Mouse (Mus musculus) intestine, embryonic 15.5 days (tissue): ENCODE data around the gene Poc1a. TPM values are rescaled to one million over a fixed set of nuclear protein-coding genes. Genes with fewer than 3 reads are reported as not detected.
A peak's percentile ranks its signal among the peaks of the same experiment; 100 is the strongest.

Source experiments
- ATAC-seq: fragments of 200-750 bp; cut with Nextera tagmentation; 2 replicates; pipeline ENCODE4 v1.8.0; 2017; ENCODE audit warnings: moderate TSS enrichment, moderate library complexity
- H3K27ac ChIP-seq: fragments of 300-500 bp; sonication (generic); 2 replicates; pipeline ENCODE4 v1.5.1; 2015; ENCODE audit warnings: mild to moderate bottlenecking, inconsistent platforms
- H3K27me3 ChIP-seq: fragments of 300-500 bp; sonication (generic); replicated peaks from 2 replicates; pipeline ENCODE4 v1.6.1; 2015; ENCODE audit warnings: inconsistent platforms
- H3K36me3 ChIP-seq: fragments of 300-500 bp; sonication (generic); 2 replicates; pipeline ENCODE4 v1.6.1; 2015; ENCODE audit warnings: inconsistent platforms
- H3K4me1 ChIP-seq: fragments of 300-500 bp; sonication (generic); replicated peaks from 2 replicates; pipeline ENCODE4 v1.6.1; 2015; ENCODE audit warnings: inconsistent platforms
- H3K4me2 ChIP-seq: fragments of 300-500 bp; sonication (generic); replicated peaks from 2 replicates; pipeline ENCODE4 v1.6.1; 2015; ENCODE audit warnings: mild to moderate bottlenecking, inconsistent platforms
- H3K4me3 ChIP-seq: fragments of 300-500 bp; sonication (generic); replicated peaks from 2 replicates; pipeline ENCODE4 v1.5.1; 2015; ENCODE audit warnings: inconsistent platforms
- H3K9ac ChIP-seq: fragments of 300-500 bp; sonication (generic); 2 replicates; pipeline ENCODE4 v1.6.1; 2015; ENCODE audit warnings: inconsistent platforms
- H3K9me3 ChIP-seq: fragments of 300-500 bp; sonication (generic); 2 replicates; pipeline ENCODE4 v1.6.1; 2016; ENCODE audit warnings: inconsistent platforms
- WGBS: fragments of 180-500 bp; shearing (Covaris S2); methylation state at CpG from one replicate; pipeline ENCODE4 v1.1.7; 2015; 5-methylcytosine and 5-hydroxymethylcytosine counted together
- polyA plus RNA-seq: library from polyadenylated mRNA; unstranded; fragments of >200 nt; fragmentation: Nextera tagmentation; extraction: Ambion mirVana; gene quantifications from 2 replicates; pipeline ENCODE4 v1.2.1, GENCODE M21; 2015

Gene Poc1a
- polyA plus RNA-seq, 1 experiment from 2014 or later, result 25.9 TPM

DNA sequence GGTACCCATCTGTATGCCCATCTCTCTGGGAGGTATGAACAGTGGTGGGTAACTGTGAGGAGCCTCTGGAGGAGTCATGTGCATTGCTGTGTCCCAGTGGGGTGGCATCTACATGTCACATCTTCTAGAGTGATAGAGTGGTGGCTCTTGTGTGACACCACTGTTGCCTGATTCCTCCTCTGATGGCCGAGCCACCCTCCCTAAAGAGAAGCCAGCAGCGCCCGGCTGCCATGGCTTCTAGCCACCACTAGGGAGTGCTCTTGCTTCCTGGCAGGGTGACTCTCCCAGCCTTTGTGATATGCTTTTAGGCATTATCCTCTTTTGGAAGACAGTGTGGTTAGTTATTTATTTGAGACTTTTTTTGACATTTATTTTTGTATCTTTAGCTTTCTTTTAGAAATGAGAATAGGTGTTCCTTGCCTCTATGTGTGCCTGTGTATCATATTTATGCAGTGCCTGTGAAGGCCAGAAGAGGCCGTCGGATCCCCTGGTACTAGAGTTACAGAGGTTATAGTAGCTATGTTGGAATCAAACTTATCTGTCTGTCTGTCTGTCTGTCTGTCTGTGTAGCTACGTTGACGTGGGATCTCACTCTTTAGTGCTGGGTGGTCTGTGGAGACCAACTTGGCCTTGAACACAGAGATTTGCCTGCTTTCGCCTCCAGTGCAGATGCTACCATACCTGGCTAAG is 25.9 kb downstream of the Poc1a start:
- Histone ChIP-seq H3K9me3 (no peaks in the 10 kb centered on the region), H3K4me1 (peaks cover 8% of the 10 kb centered on the region; the same call in 1 of the 2 replicates), H3K9ac (no peak overlapping the region), H3K4me2 (no peak overlapping the region), H3K27ac (no peak overlapping the region), H3K27me3 (no peaks in the 10 kb centered on the region), H3K4me3 (no peak overlapping the region), H3K36me3 (no peaks in the 10 kb centered on the region)
- ATAC-seq, result peak; percentile 48
- 53% methylated on average over 8 of the region's 8 CpGs for WGBS

DNA sequence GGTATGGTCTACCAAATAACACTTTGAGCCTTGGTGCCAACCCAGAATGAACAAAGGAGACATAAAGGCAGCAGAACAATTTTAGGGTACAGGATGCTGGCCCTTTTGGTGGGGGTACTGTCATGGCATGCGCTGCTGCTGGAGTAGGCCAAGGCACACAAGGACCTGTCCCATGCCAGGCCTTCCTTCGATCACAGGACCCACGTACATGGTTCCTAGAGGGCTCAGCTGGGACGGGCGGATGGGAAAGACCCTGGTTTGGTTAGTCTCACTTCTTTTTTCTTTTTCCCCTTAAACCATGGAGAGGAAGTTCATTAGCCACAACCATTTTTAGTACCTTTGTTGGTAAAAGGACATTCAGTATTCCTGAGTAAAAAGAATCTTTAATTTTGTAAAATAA is 27.3 kb downstream of the Poc1a start:
- WGBS, result 87% methylated on average over 5 of the region's 5 CpGs
- H3K4me3 ChIP-seq, result no peak overlapping the region
- no peaks in the 10 kb centered on the region for H3K27me3 ChIP-seq
- no peak for ATAC-seq
- H3K4me2 ChIP-seq, result no peak overlapping the region
- H3K36me3 ChIP-seq, result no peaks in the 10 kb centered on the region
- peaks cover 8% of the 10 kb centered on the region; the same call in 1 of the 2 replicates for H3K4me1 ChIP-seq
- H3K27ac ChIP-seq, result no peak overlapping the region
- no peaks in the 10 kb centered on the region for H3K9me3 ChIP-seq
- no peak overlapping the region for H3K9ac ChIP-seq

DNA sequence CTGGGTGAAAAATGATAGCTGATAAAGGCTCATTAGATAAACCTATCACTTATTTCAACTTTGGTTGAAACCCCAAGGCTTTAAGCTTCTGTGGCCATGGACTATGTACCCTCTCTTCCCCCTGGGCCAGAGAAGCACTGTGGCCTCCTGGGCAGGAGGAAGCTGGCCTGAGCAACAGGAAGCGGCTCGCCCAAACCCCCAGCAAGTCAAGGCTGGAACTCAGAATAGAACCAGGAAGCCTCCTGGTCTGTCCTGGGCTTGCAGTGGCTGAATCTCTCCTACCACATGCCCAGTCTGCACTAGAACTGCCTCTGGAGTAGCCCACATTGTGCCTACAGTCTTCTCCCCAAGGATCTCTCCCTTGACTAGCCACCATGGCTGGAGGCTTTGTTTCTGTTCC is 27.7 kb downstream of the Poc1a start:
- Histone ChIP-seq H3K4me2 (no peak overlapping the region), H3K27ac (peak overlapping the region; percentile 7; the same call in 1 of the 2 replicates), H3K4me1 (peaks cover 8% of the 10 kb centered on the region; the same call in 1 of the 2 replicates), H3K9me3 (no peaks in the 10 kb centered on the region), H3K9ac (no peak overlapping the region), H3K36me3 (no peaks in the 10 kb centered on the region), H3K27me3 (no peaks in the 10 kb centered on the region), H3K4me3 (no peak overlapping the region)
- 89% methylated on average over 2 of the region's 2 CpGs for WGBS
- ATAC-seq, result no peak

DNA sequence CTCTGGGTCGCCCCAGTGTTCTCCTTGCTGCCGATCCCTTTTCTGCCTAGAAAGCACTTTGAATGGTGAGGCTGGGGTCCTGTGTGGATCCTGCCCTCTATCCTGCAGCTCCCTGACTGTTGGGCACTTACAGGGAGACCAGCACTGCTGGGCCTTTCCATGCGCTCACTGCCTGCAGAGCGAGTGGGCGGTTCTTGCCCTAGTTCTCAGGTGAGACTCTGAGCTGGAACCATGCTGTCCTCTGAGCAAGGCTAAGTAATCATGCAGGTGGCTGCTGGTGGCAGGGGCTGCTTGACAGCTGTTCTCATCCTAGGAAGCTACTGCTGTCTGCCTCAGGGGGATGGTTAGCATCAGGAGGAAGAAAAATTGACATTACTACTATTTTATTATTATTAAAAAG is 28.1 kb downstream of the Poc1a start:
- H3K4me3 ChIP-seq, result no peak overlapping the region
- no peaks in the 10 kb centered on the region for H3K9me3 ChIP-seq
- H3K36me3 ChIP-seq, result no peaks in the 10 kb centered on the region
- no peaks in the 10 kb centered on the region for H3K27me3 ChIP-seq
- ATAC-seq, result no peak
- WGBS, result 89% methylated on average over 5 of the region's 5 CpGs
- peaks cover 8% of the 10 kb centered on the region; the same call in 1 of the 2 replicates for H3K4me1 ChIP-seq
- H3K4me2 ChIP-seq, result no peak overlapping the region
- peak overlapping the region; percentile 7; the same call in 1 of the 2 replicates for H3K27ac ChIP-seq
- no peak overlapping the region for H3K9ac ChIP-seq

DNA sequence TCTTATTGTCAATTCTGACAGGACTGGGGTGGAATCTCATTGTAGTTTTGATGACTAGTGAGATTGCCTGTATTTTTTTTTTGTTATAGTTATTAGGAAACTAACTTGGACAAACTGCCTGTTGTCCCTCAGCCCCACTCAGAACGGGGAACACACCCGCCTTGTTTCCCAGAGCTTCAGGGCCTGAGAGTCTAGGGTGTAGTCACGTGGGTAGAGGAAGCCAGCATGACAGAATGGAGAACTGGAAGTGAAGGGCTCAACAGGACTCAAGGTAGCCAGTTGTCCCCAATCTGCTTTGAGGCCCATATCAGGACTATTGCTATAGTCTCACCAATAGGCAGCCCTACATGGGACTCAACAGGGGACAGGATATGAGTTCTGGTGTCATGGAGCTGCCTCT is 29.0 kb downstream of the Poc1a start:
- Histone ChIP-seq H3K4me3 (no peak overlapping the region), H3K27me3 (no peaks in the 10 kb centered on the region), H3K4me1 (peaks cover 4% of the 10 kb centered on the region; the same call in 1 of the 2 replicates), H3K9me3 (no peaks in the 10 kb centered on the region), H3K4me2 (no peak overlapping the region), H3K9ac (no peak overlapping the region), H3K27ac (no peak overlapping the region), H3K36me3 (no peaks in the 10 kb centered on the region)
- ATAC-seq, result no peak
- WGBS, result 81% methylated on average over 3 of the region's 3 CpGs

DNA sequence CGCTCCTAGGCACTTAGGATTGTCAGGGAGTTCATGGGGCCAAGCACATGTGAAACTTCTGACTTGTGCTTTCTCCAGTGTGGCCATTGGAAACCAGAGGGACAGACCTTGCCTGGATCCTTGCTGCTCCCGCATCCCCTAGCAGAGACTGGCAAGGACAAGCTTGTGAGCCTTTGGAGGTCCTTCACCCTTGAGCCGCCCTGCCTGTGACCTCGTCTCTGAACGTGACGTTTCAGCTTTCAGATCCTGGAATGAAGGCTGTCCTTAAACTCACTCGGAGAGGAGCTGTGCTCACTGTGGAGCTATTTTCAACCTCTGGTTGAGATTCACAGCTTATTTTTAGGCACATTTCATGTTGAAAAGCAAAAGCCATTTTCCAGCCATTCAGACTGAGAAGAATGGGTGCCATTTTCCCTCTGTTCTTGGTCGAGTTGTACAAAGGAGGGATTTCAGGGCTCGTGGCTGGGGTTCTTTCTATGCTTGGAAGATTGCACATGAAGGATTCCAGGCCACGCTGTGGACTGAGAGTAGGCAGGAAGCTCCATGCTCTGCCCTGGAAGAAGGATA is 30.8 kb downstream of the Poc1a start:
- Histone ChIP-seq H3K9ac (no peak overlapping the region), H3K36me3 (no peaks in the 10 kb centered on the region), H3K9me3 (no peaks in the 10 kb centered on the region), H3K27me3 (no peaks in the 10 kb centered on the region), H3K4me3 (no peak overlapping the region), H3K4me1 (no peaks in the 10 kb centered on the region), H3K4me2 (no peak overlapping the region), H3K27ac (no peak overlapping the region)
- no peak for ATAC-seq
- WGBS, result 85% methylated on average over 10 of the region's 10 CpGs

DNA sequence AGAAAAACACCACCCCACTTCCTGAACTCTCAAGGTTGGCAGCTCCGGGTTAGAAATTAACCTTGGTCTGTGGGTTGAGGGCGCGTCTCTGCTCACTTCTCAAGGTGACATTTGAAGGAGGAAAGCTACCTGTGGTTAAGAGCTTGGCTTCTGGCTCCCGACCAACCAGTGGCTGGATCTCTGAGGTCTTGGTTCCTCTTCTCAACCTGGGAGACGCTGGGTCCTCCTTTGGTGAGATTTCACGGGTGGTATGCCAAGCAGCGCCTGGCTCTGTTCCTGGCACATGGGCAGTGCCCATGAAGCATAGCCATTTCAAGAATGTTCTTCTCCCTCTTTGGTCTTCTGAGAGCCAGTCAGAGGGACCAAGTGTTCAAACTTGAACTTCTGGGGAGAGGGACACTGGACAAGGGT is 32.1 kb downstream of the Poc1a start:
- no peaks in the 10 kb centered on the region for H3K9me3 ChIP-seq

DNA sequence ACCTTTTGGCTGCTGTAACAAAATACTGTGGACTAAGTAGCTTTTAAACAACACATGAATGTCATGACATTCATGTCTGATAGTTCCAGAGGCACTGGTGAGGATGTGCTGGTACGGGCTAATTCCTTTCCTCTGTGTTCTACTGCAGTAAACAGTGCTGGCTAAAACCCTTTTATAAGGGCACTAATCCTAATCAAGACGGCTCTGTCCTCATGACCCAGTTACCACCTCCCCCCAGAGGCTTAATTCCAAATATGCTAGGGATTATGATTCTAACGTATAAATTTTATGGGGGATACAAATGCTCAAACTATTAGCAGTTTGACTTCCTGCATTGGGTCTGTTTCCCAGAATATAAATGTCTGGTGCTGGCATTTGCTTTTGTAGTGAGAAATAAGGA is 33.3 kb downstream of the Poc1a start:
- Histone ChIP-seq H3K36me3 (no peaks in the 10 kb centered on the region), H3K4me1 (no peaks in the 10 kb centered on the region), H3K9me3 (no peaks in the 10 kb centered on the region), H3K4me3 (no peak overlapping the region), H3K4me2 (no peak overlapping the region), H3K27me3 (no peaks in the 10 kb centered on the region), H3K9ac (no peak overlapping the region), H3K27ac (no peak overlapping the region)
- WGBS, result 67% methylated on average over 3 of the region's 3 CpGs
- no peak for ATAC-seq

More for the DNA sequence above, 32.1 kb downstream of the Poc1a start:
- no peak overlapping the region for H3K9ac ChIP-seq
- no peaks in the 10 kb centered on the region for H3K36me3 ChIP-seq
- no peak for ATAC-seq
- 84% methylated on average over 7 of the region's 7 CpGs for WGBS
- no peaks in the 10 kb centered on the region for H3K27me3 ChIP-seq
- H3K4me2 ChIP-seq, result no peak overlapping the region
- no peak overlapping the region for H3K4me3 ChIP-seq
- H3K27ac ChIP-seq, result no peak overlapping the region
- H3K4me1 ChIP-seq, result no peaks in the 10 kb centered on the region

DNA sequence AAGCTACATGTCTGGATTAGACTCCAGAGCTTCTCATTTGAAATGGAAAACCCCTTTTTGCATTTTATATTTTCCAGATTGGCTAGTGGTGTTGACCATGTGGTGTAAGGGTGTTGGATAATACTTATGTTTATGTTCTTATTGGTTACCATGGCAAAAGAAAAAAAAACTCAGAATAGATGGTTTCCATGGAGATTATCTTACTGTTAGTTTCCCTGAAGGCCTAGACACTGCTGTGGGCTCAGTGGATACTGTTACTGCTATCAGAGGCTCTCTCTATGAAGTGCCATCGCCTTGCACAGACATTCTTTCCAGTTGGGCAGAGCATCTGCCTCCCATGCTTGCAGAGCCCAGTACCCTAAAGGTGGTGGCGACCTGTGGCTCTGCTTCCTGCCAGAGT is 37.2 kb downstream of the Poc1a start:
- H3K4me3 ChIP-seq, result no peak overlapping the region
- H3K9me3 ChIP-seq, result no peaks in the 10 kb centered on the region
- no peaks in the 10 kb centered on the region for H3K36me3 ChIP-seq
- no peak overlapping the region for H3K4me2 ChIP-seq
- 0 out of 2 replicates have a peak, but pooled peaks cover 6% of the 10 kb centered on the region for H3K4me1 ChIP-seq
- no peak for ATAC-seq
- WGBS, result 75% methylated on average over 2 of the region's 2 CpGs
- no peak overlapping the region for H3K9ac ChIP-seq
- no peak overlapping the region for H3K27ac ChIP-seq
- H3K27me3 ChIP-seq, result no peaks in the 10 kb centered on the region

DNA sequence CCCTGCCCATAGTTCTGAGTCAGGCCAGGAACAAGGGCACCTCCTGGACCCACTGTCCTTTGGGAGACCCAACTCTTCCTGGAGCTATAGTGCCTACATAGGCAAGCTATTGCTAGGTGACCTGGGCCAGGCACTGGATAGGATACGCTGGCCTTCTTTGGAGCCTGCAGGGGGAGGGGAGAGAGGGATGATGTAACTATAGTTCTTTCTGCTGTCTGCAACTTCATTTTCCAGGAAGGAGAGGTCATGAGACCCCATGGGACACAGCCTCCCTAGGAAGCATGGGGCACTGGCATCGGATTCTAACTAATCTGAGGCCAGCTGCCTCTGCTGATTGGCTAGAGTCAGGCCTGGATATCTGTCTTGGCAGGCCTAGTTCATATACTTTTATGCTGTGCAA is 38.2 kb downstream of the Poc1a start:
- WGBS, result 53% methylated on average over 2 of the region's 2 CpGs
- H3K9ac ChIP-seq, result no peak overlapping the region
- no peaks in the 10 kb centered on the region for H3K27me3 ChIP-seq
- no peak overlapping the region for H3K4me2 ChIP-seq
- H3K4me1 ChIP-seq, result 0 out of 2 replicates have a peak, but pooled peaks cover 6% of the 10 kb centered on the region
- H3K36me3 ChIP-seq, result no peaks in the 10 kb centered on the region
- no peak overlapping the region for H3K4me3 ChIP-seq
- H3K9me3 ChIP-seq, result no peaks in the 10 kb centered on the region
- no peak for ATAC-seq
- no peak overlapping the region for H3K27ac ChIP-seq

DNA sequence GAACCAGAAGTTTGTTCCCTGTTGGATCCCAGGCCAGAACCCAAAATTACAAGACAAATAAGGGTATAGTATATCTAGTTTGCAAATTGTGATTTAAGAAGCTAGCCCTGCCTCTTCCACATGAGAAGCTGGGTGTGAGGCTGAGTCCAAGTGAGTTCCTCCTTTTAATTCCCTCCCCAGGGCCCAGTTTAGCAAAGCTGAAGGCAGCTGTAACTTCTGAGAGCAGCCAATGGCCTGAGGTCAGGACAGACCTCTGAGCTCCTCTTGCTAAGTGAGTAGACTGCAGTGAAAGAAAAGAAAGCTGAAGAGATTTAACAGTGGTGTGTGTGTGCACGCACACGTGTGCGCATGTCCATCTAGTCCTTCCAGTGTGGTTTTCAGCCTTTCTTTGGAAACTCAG is 41.6 kb downstream of the Poc1a start:
- Histone ChIP-seq H3K36me3 (no peaks in the 10 kb centered on the region), H3K9me3 (no peaks in the 10 kb centered on the region), H3K4me2 (no peak overlapping the region), H3K4me1 (0 out of 2 replicates have a peak, but pooled peaks cover 6% of the 10 kb centered on the region), H3K9ac (no peak overlapping the region), H3K27me3 (no peaks in the 10 kb centered on the region), H3K27ac (no peak overlapping the region), H3K4me3 (no peak overlapping the region)
- ATAC-seq, result no peak
- WGBS, result 90% methylated on average over 3 of the region's 3 CpGs

DNA sequence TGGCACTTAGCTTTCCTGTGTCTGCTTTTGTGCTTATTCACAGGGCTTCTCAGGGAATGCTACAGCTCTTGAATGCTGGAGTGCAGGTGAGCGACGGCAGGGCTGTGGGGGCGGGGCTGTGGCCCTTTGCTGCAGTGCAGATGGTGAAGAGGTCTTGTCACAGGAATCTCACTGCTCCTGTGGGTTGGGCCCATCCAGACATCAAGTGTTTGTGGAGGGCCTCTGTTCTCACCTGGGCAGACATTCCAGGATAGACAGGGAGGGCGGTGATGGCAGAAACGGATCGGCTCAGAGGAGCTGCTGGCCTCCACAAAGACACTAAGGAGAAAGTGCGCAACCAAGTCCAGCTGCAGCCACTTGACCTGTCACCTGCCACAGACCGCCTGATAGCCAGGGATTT is 45.4 kb downstream of the Poc1a start:
- WGBS, result 65% methylated on average over 8 of the region's 8 CpGs
- Histone ChIP-seq H3K4me1 (0 out of 2 replicates have a peak, but pooled peaks cover 10% of the 10 kb centered on the region), H3K4me2 (no peak overlapping the region), H3K27me3 (no peaks in the 10 kb centered on the region), H3K9ac (no peak overlapping the region), H3K9me3 (no peaks in the 10 kb centered on the region), H3K4me3 (no peak overlapping the region), H3K27ac (no peak overlapping the region), H3K36me3 (no peaks in the 10 kb centered on the region)
- ATAC-seq, result no peak
